In the genomic region with DNA sequence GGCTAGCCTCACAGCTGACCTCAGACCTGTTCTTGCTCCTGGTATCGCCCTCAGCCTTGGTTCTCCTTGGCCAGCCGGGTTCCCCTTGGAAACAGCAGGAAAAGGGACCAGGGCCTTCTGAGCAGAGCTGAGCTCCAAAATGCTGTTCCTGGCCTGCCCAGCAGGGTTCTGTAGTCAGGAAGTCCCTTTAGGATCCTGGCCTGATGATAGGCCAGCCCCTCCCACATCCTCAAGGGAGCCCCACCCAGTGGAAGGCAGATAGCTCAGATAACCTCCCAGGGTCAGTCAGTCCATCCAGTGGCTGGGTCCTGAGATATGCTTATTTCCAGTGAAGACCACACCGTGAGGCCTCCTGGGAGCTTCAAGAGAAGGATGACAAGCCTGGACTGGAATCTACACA, we compare ENCODE assay signal across 8 mouse cellular contexts. TPM values are rescaled to one million over a fixed set of nuclear protein-coding genes. Genes with fewer than 3 reads are reported as not detected.
DNase-seq lines count a peak whose midpoint lies in the region; ATAC-seq and TF ChIP-seq lines count a peak whose summit lies in the region.

No protein-coding gene starts in this region.

- no peaks in the 10 kb centered on the region for H3K36me3 ChIP-seq in lung, embryonic 14.5 days (ENCODE audit: insufficient read depth)

- 39% methylated on average over 3 of the region's 3 CpGs for WGBS in lung, embryonic 14.5 days

- intact Hi-C loops in left cerebral cortex, adult 2 months (cut with DNase I), result no loop called here
- intact Hi-C loops in left cerebral cortex, postnatal 14 days (cut with DNase I), result loop anchor here (5.0 kb wide), 1 partner anchor 46 kb away; the partner anchor contains the start of gene Coro2b
- intact Hi-C loops in heart, postnatal 25 days (cut with DNase I), result no loop called here

- no peaks in the 10 kb centered on the region for H3K9me3 ChIP-seq in lung, embryonic 14.5 days (ENCODE audit: low read depth, low read length)

- no peak for DNase-seq in left cerebral cortex, adult 2 months (ENCODE audit: extremely low spot score in 1 of 2, low spot score in 2 of 2)
- DNase-seq in left cerebral cortex, postnatal 14 days (ENCODE audit: low spot score in 2 of 2), result no peak
- DNase-seq in heart, postnatal 25 days (ENCODE audit: low spot score), result peak; percentile 44
- peak; percentile 27 for DNase-seq in lung, embryonic 14.5 days
- no peak for DNase-seq in spleen, postnatal 36 days (ENCODE audit: low spot score in 2 of 2)
- DNase-seq in right cerebral cortex, adult 2 months (ENCODE audit: low spot score in 2 of 2), result no peak

- H3K9ac ChIP-seq in lung, embryonic 14.5 days, result no peak overlapping the region

- no peak overlapping the region for H3K4me2 ChIP-seq in lung, embryonic 14.5 days

- no peaks in the 10 kb centered on the region for H3K27me3 ChIP-seq in lung, embryonic 14.5 days (ENCODE audit: insufficient read depth, low read length)

- no peak overlapping the region for H3K4me3 ChIP-seq in left cerebral cortex, adult 2 months
- H3K4me3 ChIP-seq in brown adipose tissue, adult 24 weeks (ENCODE audit: insufficient read depth, low read depth, low read length), result no peak overlapping the region
- H3K4me3 ChIP-seq in lung, embryonic 14.5 days (ENCODE audit: low read depth, low read length), result no peak overlapping the region

- H3K4me1 ChIP-seq in brown adipose tissue, adult 24 weeks (ENCODE audit: control insufficient read depth, insufficient read depth, insufficient read length, low read length), result peaks cover 7% of the 10 kb centered on the region
- no peaks in the 10 kb centered on the region for H3K4me1 ChIP-seq in lung, embryonic 14.5 days (ENCODE audit: insufficient read depth)

- peak; percentile 42 for TF ChIP-seq CTCF in left cerebral cortex, adult 2 months (IDR thresholded peaks at IDR 0.05)
- TF ChIP-seq CTCF in lung, embryonic 14.5 days (IDR thresholded peaks at IDR 0.05; ENCODE audit: low read depth), result peak; percentile 30

- H3K27ac ChIP-seq in left cerebral cortex, adult 2 months, result peak overlapping the region; percentile 88
- H3K27ac ChIP-seq in brown adipose tissue, adult 24 weeks (replicated peaks; ENCODE audit: low read depth, low read length), result 0 out of 2 replicates have a peak overlapping the region, but pooled peaks have one; percentile 46
- no peak overlapping the region for H3K27ac ChIP-seq in lung, embryonic 14.5 days (ENCODE audit: low read depth)

- peak; percentile 33; the same call in 1 of the 2 replicates for ATAC-seq in lung, embryonic 14.5 days (ENCODE audit: insufficient read depth)
- no peak for ATAC-seq in erythroblast, adult 5-6 weeks (replicated peaks; ENCODE audit: low FRiP score, poor library complexity, severe bottlenecking)

RNA-seq across cellular contexts. Expression of gene Coro2b, which starts 45.7 kb away (rescaled TPM):
- total RNA-seq in left cerebral cortex, adult 2 months (2021), result 100 to 1,000 TPM; 178 to 185 TPM
- 100 to 1,000 TPM; 142 to 155 TPM for total RNA-seq in left cerebral cortex, postnatal 14 days (2021)
- 6.1 TPM in 2 replicates for polyA plus RNA-seq in brown adipose tissue, adult 24 weeks (2012; ENCODE audit: insufficient read depth, insufficient read length, missing spikeins)
- 10 to 100 TPM in 1 of 2 experiments, 1 to 10 TPM in 1; 9.5 to 15.1 TPM for total RNA-seq in heart, postnatal 25 days (2021)
- 22.2 and 26.2 TPM in 2 replicates for polyA plus RNA-seq in lung, embryonic 14.5 days (2014; fragmentation: Nextera tagmentation; extraction: Ambion mirVana)
- total RNA-seq in erythroblast, adult 5-6 weeks (2015; ENCODE audit: low replicate concordance), result 0.38 and 0.63 TPM in 2 replicates
- total RNA-seq in erythroblast, adult 5-6 weeks (2017; ENCODE audit: low replicate concordance), result not detected in 2 replicates

Comparison
In these comparisons a context has a peak if more than half of its experiments do, and no peak if none do; other contexts are left out.
1. DNase-seq: peak in heart, postnatal 25 days (single experiment) and lung, embryonic 14.5 days (single experiment); none in left cerebral cortex, adult 2 months (0 of 2), left cerebral cortex, postnatal 14 days (0 of 2), spleen, postnatal 36 days (0 of 2) and right cerebral cortex, adult 2 months (0 of 2).
2. RNA of gene Coro2b, which starts 45.7 kb away (total RNA-seq): 178 to 185 TPM in left cerebral cortex, adult 2 months and 142 to 155 TPM in left cerebral cortex, postnatal 14 days; 9.5 to 15.1 TPM in heart, postnatal 25 days and 0.38 to 0.63 TPM in erythroblast, adult 5-6 weeks; every median in the first group is over 4 times any median in the second.